Mouse (Mus musculus) liver (tissue): ENCODE results near the gene Fbl.
A peak's percentile ranks its signal among the peaks of the same experiment; 100 is the strongest.
"Not testable (repeated sequence)": the region's sequence is repeated elsewhere in the genome, so short reads cannot be mapped to it uniquely, and the experiment has no call there.

Experiments
- DNase-seq: peaks from one replicate; pipeline ENCODE4 v3.0.0-alpha.2; 2020; ENCODE audit warnings: mixed read lengths

Fbl gene

DNA sequence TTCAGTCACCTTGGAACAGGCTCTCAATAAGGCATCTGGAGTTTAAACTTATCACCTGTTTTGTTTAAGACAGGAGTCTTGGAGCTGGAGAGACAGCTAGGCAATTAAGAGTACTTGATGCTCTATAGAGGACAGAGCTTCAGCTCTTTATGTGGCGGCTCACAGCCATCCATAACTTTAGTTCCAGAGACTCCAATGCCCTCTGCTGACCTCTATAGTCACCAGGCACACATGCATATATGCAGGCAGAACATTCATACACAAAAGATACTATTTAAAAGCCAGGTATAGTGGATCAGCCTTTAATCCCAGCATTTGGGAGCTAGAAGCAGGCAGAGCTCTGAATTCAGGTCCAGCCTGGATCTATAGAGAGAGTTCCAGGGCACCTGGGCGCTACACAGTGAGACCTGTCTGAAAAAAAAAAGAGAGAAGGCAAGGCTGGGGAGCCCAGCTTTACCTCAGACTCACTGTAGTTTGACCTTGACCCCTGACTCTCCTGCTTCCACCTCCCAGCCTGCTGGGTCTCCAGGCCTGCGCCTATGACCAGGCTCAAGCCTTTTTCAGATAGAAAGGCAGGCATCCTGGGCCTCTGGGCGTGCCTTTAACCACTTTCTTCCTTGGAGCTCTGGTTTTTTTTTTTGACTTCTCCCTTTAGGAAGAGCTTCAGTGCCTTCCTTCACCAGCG lies 26.0 kb downstream of the Fbl start:
- no peak for DNase-seq

GRCm38 (mm10) chr7:28196528-28196927 lies 27.0 kb downstream of the Fbl start:
- DNase-seq, result no peak

GRCm38 (mm10) chr7:28199054-28199453 lies 29.5 kb downstream of the Fbl start:
- no peak for DNase-seq

GRCm38 (mm10) chr7:28203207-28204108 lies 33.9 kb downstream of the Fbl start:
- DNase-seq, result peak; percentile 27

- DNase-seq, result no peak
These were observed 36.6 kb downstream of the Fbl start for GRCm38 (mm10) chr7:28206044-28206600.

GRCm38 (mm10) chr7:28208396-28208987 lies 39.0 kb downstream of the Fbl start:
- DNase-seq, result no peak

DNA sequence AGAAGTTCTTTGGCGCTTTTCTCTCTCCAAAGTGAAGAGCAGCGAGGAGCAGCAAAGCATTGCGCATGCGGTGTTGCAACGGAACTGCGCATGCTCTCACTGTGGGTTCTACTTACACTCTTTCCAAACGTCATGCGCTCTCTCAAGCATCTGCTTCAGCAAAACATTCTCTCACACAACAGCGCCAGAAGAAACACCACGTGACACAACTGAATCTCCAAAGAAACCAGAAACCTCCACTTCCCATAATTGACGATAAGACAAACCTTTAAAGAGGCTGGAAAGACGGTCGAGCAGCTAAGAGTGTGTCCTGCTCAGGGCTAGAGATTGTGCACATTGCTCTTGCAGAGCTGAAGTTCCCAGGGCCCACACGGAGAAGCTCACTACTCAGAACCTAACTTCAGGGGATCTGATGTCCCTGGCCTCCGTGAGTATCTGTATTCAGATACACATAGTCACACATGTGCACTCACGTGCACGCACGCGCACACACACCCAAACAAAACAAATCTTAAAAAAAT lies 39.5 kb downstream of the Fbl start:
- peak; percentile 52 for DNase-seq

GRCm38 (mm10) chr7:28210731-28211130 lies 41.2 kb downstream of the Fbl start:
- no peak for DNase-seq

DNA sequence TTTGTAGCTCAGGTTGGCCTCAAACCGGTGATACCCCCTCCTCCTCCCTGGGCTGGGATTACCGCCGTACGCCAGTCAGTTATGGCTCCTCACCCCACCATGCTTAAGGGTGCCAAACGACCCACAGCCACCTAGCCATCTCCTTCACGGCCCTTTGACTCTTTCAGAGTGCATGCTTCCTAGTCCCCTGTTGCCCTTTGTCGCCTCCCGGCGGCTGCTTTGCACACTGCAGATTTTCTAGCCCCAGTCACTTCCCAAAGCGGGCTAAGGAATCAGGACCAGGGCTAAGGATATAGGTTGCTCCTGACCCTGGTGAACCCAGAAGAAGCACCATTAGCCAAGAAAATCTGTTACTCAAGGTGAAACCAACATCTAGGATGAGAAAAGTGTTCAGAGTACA lies 44.6 kb downstream of the Fbl start:
- DNase-seq, result peak; percentile 56

DNA sequence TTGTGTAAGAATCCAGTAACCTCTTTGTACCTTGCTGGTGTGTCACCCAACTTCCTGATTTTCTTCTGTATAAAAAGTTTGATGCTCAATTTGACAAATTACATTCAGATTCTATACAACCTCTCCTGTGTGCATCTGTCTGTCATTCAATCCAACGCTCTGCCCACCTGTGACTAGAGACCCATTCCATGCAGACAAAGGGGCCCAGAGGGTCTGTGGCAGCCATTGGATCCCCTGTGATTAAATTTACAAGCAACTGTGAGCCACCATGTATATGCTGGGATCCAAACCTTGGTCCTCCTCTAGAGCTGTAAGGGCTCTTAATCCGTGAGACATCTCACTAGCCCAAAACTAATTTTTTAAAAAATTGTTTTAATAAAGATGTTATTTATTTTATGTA lies 46.4 kb downstream of the Fbl start:
- not testable (repeated sequence) for DNase-seq

GRCm38 (mm10) chr7:28217811-28218210 lies 48.3 kb downstream of the Fbl start:
- not testable (repeated sequence) for DNase-seq

DNA sequence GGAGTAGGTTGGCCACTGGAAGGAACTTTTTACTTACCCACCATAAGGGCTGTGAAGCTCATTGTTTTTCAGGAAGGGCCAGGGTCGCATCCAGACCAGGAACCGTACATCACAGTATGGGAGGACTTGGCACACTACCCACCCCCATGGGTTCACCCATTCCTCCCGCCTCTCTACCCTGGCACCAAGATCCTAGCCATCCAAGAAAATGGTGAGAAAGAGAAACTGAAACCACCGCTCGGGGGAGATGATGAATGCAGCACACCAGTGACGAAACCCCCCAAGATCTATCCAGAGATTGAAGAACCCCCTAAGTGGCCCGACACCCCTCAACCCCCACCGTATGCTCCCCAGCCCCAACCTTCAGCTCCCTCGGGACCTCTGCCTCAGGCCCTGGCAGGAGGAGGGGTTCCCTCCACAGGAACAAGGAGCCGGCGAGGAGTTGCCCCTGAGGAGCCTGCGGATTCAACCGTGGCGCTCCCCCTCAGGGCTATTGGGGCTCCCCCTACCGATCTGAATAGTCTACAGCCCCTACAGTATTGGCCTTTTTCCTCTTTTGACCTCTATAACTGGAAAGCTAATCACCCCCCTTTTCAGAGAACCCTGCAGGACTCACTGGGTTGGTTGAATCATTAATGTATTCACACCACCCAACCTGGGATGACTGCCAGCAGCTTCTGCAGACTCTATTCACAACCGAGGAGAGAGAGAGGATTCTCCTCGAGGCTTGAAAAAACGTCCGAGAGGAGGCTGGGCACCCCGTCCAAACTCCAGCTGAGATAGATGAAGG lies 49.6 kb downstream of the Fbl start:
- not testable (repeated sequence) for DNase-seq

DNA sequence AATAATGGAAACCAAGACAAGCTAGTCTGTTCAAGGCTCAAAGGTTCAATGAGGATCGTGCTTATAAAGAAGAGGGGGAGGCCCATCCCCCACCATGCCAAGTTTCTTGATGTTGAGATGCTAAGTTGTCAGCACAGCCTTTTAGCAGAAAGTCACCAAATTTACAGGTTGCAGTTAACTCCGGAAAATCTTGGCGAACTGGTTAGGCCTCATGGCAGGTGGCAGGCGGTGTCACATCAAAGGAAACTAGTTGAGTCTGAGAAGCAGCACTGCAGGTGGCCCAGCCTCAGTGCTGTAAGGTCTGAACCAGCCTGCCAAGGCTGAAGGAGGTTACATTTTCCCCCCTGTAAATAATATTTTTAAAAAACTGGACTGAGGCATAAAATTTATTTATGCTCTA lies 57.3 kb downstream of the Fbl start:
- not testable (repeated sequence) for DNase-seq

DNA sequence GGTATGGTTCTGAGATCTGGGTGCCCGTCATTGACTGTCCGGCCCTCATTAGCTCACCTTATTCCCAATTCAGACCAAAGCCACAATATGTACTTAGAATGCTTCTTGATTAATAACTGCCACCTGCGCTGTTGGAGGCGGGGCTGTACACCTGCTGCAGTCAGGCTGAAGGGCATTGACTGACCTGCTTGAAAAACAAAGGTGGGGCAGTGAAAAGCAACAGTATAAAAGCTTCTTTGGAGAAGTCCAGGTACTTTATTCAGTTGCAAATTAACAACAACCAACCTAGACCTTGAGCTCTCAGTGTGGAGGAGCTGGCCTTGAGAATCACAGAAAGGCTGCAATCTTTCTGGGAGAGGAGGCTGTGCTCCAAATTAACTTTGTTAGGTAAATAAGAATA lies 57.9 kb downstream of the Fbl start:
- not testable (repeated sequence) for DNase-seq
